Mouse (Mus musculus): ENCODE results near the gene Pno1. TPM values are rescaled to one million over a fixed set of nuclear protein-coding genes. Genes with fewer than 3 reads are reported as not detected.

Pno1 gene
- total RNA-seq, 2 experiments from 2014 or later: 24.0 to 26.1 TPM

- intact Hi-C loops (cut with DNase I): no loop called here
Observed at GRCm38 (mm10) chr11:17183165-17183564, 28.2 kb downstream of the Pno1 start.

GRCm38 (mm10) chr11:17181807-17182206, 29.6 kb downstream of the Pno1 start, which contains the start of gene Wdr92:
TSS of gene Wdr92 (plus strand) at chr11:17182107.
- DNase-seq (ENCODE audit: low spot score in 2 of 2): no peak
- intact Hi-C loops (cut with DNase I): no loop called here

More at GRCm38 (mm10) chr11:17183165-17183564, 28.2 kb downstream of the Pno1 start:
- no peak for DNase-seq (ENCODE audit: low spot score in 2 of 2)

- intact Hi-C loops (cut with DNase I): no loop called here
- no peak for DNase-seq (ENCODE audit: low spot score in 2 of 2)
Observed at GRCm38 (mm10) chr11:17180753-17181152, 30.6 kb downstream of the Pno1 start.

GRCm38 (mm10) chr11:17176638-17177037, 34.7 kb downstream of the Pno1 start:
- DNase-seq (ENCODE audit: low spot score in 2 of 2): no peak
- intact Hi-C loops (cut with DNase I): no loop called here

- DNase-seq (ENCODE audit: low spot score in 2 of 2): no peak
- intact Hi-C loops (cut with DNase I): no loop called here
Observed at GRCm38 (mm10) chr11:17172300-17172699, 39.1 kb downstream of the Pno1 start.

- no peak for DNase-seq (ENCODE audit: low spot score in 2 of 2)
- intact Hi-C loops (cut with DNase I): no loop called here
Observed at GRCm38 (mm10) chr11:17170938-17171729, 40.2 kb downstream of the Pno1 start.

GRCm38 (mm10) chr11:17169262-17169661, 42.1 kb downstream of the Pno1 start:
- no peak for DNase-seq (ENCODE audit: low spot score in 2 of 2)
- intact Hi-C loops (cut with DNase I): no loop called here

GRCm38 (mm10) chr11:17166627-17167026, 44.7 kb downstream of the Pno1 start:
- no peak for DNase-seq (ENCODE audit: low spot score in 2 of 2)
- intact Hi-C loops (cut with DNase I): no loop called here

- intact Hi-C loops (cut with DNase I): no loop called here
- no peak for DNase-seq (ENCODE audit: low spot score in 2 of 2)
Observed at GRCm38 (mm10) chr11:17163956-17164355, 47.4 kb downstream of the Pno1 start.

GRCm38 (mm10) chr11:17160242-17160641, 51.1 kb downstream of the Pno1 start:
- intact Hi-C loops (cut with DNase I): no loop called here

GRCm38 (mm10) chr11:17159738-17160241, 51.6 kb downstream of the Pno1 start:
- intact Hi-C loops (cut with DNase I): loop anchor here (1.0 to 5.0 kb wide), 3 partner anchors 52 to 109 kb away; partner anchors contain the start of genes C1d, Cnrip1 and Pno1
- DNase-seq (ENCODE audit: low spot score in 2 of 2): peak; percentile 76 to 80

More at GRCm38 (mm10) chr11:17160242-17160641, 51.1 kb downstream of the Pno1 start:
- peak; percentile 12 to 36 for DNase-seq (ENCODE audit: low spot score in 2 of 2)

GRCm38 (mm10) chr11:17158858-17159737, 52.3 kb downstream of the Pno1 start, which contains the start of gene Ppp3r1:
TSS of gene Ppp3r1 (plus strand) at chr11:17159263.
- intact Hi-C loops (cut with DNase I): loop anchor here (1.0 to 5.0 kb wide), 3 partner anchors 52 to 108 kb away; partner anchors contain the start of genes C1d, Cnrip1 and Pno1
- DNase-seq (ENCODE audit: low spot score in 2 of 2): peak; percentile 96 to 99

Other genes starting within 250 kb of the Pno1 start
- gene Cnrip1, start 160.0 kb downstream of the Pno1 start, total RNA-seq (2021): 100 to 1,000 TPM in 1 of 2 experiments, 10 to 100 TPM in 1; 99.5 to 105 TPM
- gene Plek, start 159.2 kb downstream of the Pno1 start, total RNA-seq (2021): 1 to 10 TPM; 6.0 to 7.6 TPM
- gene Ppp3r1, start 52.3 kb downstream of the Pno1 start, total RNA-seq (2021): 100 to 1,000 TPM; 705 to 781 TPM
- gene Wdr92, start 29.5 kb downstream of the Pno1 start, total RNA-seq (2021): 1 to 10 TPM; 8.0 to 8.6 TPM
- 10 to 100 TPM; 36.6 to 39.8 TPM for gene C1d, start 46.0 kb upstream of the Pno1 start, total RNA-seq (2021)

All from left cerebral cortex, postnatal 36 days (tissue).